Mouse (Mus musculus) cerebellum, adult (tissue): ENCODE data around the gene Nlrp3.
A peak's percentile ranks its signal among the peaks of the same experiment; 100 is the strongest.

ENCODE experiments used
- ATAC-seq: cut with Nextera tagmentation; 2 replicates; pipeline ENCODE4 v1.9.2; 2017; ENCODE audit warnings: mild to moderate bottlenecking, moderate library complexity, mixed read lengths; ENCODE audit not compliant: insufficient number of reproducible peaks, low FRiP score, low TSS enrichment

Gene Nlrp3

DNA sequence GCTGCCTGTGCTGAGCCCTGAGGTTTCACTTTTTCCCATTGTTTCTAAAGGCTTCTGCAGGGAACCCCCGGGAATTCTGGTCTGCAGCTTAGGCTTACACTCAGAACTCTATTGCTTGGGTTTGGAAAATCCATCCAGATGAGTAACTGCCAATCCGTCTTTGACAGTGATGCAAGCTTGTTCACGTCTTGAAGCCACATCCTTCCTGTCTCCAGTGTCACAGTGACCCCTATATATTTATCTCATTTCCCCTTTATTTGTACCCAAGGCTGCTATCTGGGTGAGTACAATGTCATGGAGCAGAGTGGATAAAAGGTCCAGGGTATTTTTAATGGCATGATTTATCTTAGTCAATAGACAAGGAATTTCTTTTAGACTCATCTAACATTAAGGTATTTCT is at the start of gene Nlrp3:
TSS of gene Nlrp3 (plus strand) at position 245 of the 400 bp plus-strand sequence.
- no peak for ATAC-seq

DNA sequence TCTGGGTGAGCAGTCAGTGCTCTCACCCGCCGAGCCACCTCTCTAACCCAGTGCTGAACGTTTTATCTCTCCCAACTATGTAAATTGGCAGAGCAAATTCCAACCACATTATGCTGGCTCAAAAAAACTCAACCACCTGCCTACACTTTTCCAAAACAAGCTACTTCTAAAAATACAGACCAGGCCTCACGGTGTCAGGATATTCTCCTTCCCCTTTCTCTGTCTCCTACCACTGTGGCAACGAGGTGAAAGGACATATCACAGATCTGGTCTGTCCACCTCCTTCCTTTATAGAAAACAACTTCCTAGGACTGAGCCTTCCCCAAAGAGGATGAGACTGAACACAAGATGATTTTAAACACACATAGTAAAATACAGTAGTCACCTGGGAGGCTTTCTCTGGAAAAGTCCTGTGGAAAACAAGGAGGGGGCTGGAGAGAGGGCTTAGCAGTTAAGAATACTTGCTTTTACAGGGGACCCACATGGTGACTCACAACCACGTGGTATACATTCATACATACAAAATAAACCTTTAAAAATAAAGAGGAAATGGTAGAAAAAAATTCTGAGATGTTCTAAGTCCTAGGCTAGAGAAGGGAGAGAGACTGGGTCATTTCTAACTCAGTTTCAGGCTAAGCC is 44.6 kb upstream of the Nlrp3 start:
- ATAC-seq, result no peak

DNA sequence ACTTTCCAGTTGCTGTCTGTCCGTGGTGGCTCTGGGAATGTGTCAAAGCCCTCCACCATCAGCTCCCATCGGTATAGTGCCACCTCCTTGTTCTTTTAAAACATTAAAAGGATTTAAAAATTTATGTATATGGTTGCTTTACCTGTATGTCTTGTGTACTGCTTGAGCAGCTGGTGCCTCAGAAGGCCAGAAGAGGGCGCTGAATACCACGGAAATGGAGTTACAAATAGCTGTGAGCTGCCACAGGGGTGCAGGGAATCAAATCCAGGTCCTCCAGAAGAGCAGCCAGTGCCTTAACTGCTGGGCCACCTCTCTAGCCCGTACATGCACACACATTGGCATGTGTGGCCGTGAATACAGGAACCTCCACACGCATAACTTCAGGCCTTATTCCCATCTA is 43.6 kb upstream of the Nlrp3 start:
- ATAC-seq, result no peak

DNA sequence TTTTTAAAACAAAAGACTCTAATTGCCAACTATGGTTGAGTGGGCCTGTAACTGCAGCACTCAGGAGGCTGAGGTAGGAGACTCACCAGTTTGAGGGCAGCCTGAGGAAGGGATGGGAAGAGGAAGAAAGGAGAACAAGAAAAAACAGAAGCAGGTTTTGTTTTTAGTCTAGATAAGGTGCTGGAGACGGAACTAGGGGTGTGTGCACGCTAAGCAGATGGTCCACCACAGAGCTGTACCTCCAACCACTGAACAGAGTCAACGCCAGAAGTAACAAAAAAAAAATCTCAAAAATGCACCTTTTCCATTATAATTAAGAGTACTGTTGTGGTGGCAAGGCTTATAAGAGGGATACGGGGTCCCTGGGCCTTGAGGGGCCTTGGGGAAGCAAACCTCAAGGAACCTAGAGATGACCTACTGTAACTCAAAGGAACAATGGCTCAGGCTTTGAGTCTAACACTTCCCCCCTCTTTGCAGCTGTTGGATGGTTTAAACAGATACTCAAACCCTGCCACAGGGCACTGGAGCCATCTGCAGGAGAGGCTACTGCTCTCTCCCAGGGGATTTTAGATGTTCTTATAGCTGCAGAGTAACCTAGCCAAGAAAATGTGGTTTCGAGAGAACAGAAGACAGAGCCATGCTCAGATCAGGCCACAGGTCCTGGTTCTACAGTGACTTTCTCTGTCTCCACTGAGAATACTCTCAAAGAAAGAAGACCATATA is 39.2 kb upstream of the Nlrp3 start:
- ATAC-seq, result no peak

DNA sequence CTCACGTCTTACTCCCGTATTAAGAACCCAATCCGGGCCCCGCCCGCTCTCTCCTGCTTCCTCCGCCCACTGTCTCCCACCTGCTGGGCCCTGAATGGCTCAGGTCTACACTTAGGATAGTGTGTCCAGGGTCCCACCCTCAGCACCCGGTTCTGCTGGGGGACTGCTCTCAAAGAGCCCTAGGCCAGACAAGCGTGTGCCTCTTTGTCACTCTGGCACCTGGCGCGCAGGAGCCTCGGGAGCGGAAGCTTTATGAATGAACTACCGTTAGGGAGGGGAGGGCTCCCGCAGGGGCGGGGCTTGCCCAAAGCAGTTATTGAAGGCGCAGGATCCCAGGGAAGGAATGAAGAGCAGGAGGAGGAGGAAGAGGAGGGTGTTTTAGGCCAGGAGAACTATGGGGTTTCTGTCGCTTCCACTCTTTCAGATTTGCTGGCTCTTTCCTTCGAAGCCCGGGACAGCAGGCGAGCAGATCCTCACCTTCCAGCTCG is 36.0 kb upstream of the Nlrp3 start:
- 0 out of 2 replicates have a peak, but pooled peaks have one; percentile 5 for ATAC-seq

DNA sequence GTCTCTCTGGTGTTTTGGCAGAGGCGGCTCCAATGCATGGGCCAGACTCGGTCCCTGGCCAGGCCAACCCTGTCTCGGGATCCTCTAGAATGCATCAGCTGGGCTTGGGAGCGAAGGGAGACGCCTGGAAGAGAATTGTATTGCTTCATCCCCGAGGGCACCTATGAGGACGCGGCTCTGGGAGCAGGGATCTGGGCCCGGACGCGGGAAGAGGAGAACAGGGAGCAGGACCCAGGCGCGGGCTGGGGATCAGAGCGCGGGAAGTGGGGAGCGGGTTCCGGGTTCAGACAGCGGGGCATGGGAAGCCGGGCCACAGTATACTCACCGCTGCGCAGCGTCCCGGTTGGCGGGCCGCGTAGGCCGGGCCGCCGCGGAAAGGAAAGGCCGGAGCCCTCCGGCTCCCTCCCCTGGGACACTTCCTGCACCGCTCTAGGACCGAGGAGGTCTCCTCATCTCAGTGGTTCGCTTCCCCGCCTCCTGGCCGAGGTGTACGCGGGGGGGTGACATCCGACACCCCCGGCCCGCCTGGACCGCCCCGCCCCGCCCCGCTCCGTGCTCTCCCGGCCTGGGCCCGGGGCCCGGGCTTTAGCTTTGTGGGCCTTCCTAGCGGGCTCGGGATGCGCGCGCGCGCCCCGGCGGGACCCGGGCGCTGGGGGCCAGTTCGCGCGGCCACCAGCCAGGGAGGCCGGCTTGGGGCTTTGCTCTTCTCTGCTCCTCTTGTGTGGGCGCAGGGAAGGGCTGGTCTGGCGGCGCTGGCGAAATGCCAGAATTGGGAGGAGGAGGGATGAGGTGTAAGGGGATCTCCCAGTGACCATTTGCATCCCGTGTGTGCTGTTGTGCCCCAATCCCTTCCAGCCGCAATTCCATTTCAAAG is 35.3 kb upstream of the Nlrp3 start:
- ATAC-seq, result peak; percentile 74

DNA sequence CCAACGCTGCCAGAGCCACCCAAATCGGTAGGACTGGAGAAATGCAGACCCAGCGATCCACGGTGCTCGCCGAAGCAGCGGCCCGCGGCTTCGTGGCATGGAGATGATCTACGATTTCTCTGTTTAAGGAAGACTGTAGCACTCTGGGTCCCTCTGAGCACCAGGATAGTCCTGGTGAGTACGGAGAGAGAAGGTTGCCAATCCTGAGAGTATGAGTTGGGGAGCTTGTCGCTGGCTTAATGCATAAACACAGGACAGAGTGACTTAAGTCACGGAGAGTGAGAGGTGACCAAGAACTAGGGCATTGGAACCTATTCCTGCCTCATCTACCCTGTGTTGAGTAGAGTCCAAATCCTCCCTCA is 34.7 kb upstream of the Nlrp3 start:
- no peak for ATAC-seq

DNA sequence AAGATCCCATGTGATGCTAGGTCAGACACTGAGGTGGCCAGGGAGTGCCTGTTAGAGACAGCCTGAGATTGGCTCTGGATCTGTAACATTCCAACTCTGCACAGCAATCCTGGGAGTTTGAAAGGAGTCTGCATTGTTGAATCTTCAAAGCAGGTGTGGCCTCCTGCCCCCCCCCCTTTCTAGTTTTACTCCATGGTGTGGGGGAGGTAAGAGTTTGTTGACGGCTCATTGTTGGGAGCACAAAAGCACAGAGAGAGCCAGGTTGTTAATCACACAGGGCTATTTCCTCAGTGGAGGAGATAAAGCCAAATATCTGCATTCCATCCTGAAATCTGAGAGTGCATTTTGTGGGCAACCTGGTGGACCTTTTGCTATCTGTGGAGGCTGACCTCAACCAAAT is 29.8 kb upstream of the Nlrp3 start:
- ATAC-seq, result no peak

DNA sequence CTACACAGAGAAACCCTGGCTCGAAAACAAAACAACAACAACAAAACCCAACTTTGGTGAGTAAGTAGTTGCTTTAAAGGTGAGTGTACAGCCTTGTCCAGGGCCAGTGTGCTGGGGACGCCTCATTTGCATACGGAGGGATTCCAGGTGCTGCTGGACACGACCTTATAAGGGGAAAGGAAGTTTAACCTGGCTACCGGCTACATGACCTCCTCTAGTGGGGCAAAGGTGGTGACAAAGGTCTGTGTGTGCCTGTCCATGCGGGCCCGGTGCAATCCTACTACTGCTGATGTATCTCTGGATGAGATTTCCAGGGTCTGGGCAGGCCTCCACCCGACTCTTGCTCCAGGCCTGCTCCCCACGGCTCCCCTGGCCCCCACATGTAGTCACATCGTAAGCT is 28.6 kb upstream of the Nlrp3 start:
- ATAC-seq, result no peak

DNA sequence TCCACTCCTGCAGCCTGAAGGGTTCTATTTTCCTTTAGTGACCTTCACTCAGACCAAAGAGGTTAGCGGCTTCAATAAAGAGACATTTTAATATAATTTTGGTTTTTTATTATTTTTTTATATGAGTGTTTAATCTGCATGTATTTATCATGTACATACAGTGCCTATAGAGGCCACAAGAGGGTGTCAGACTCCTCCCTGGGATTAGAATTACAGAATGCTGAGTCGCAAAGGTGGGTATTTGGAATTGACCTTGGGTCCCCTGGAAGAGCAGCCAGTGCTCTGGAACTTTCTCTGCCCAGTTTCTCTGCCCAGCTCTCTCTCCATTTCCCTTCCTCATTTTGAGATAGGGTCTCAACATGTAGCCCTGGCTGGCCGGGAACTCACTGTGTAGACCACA is 27.8 kb upstream of the Nlrp3 start:
- ATAC-seq, result no peak

DNA sequence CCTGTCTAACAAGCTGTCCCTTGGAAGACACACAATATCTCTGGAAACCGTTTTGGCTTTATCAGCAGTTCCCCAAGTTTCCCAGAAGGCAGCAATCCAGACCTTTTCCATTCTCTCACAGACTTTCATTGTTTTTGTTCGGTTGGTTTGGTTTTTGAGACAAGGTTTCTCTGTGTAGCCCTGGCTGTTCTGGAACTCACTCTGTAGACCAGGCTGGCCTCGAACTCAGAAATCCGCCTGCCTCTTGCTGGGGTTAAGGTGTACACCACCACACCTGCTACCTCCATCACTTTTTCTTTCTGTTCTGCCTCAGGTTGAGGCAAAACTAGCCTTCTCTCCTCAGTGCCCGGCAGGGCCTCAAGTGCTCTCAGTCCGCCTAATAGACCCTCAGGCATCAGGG is 27.0 kb upstream of the Nlrp3 start:
- ATAC-seq, result no peak

DNA sequence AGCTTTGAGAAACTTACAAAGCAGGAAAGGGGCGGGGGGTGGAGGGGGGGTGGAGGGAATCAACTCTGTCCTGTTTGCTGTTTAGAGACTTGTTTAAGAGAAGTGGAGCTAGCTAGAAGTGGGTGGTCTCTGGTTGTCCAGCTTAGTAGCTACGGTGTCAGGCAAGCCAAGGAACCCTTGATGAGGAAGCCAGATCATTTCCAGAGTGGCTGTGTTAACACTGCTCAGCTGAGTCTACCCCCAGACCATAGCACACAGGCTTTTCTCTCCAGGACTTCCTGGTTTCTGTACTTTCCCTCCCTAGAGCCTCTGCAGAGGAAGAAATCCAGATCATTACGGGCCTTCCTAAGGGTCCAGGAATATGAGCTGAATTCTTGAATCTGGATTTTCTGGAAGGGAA is 26.6 kb upstream of the Nlrp3 start:
- no peak for ATAC-seq

DNA sequence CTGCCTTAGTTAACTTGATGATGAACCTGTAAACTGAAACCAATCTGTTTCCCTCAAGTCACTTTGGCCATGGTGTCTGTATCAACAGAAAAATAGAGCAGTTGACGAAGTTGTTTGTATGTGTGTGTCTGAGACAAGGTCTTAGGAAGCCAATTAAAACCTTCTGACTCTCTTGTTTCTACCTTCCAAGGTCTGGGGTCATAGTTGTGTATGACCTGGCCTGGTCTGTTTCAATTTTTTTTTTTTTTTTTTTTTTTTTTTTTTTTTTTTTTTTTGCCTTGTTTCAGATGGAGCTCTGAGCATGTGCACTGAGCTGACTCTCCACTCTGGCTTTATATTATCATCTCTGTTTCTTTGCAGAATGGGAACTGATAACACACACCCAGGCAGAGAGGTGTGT is 23.9 kb upstream of the Nlrp3 start:
- ATAC-seq, result no peak

DNA sequence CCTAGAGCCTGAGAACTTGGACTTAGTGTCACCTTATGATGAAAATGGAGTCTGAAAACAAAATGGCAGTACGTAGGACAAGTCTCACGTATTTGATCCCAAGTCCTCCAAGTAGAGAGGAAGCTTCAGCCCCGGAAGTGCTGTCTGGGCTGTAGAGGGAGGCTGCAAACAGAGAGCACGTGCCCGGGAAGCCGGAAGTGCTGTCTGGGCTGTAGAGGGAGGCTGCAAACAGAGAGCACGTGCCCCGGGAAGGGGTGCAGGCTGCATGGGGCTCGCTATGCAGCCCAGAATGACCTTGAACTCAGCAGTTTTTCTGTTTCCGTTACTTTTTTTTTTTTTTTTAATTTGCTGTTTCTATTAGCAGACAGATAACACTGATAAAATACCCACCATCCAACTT is 23.1 kb upstream of the Nlrp3 start:
- no peak for ATAC-seq

DNA sequence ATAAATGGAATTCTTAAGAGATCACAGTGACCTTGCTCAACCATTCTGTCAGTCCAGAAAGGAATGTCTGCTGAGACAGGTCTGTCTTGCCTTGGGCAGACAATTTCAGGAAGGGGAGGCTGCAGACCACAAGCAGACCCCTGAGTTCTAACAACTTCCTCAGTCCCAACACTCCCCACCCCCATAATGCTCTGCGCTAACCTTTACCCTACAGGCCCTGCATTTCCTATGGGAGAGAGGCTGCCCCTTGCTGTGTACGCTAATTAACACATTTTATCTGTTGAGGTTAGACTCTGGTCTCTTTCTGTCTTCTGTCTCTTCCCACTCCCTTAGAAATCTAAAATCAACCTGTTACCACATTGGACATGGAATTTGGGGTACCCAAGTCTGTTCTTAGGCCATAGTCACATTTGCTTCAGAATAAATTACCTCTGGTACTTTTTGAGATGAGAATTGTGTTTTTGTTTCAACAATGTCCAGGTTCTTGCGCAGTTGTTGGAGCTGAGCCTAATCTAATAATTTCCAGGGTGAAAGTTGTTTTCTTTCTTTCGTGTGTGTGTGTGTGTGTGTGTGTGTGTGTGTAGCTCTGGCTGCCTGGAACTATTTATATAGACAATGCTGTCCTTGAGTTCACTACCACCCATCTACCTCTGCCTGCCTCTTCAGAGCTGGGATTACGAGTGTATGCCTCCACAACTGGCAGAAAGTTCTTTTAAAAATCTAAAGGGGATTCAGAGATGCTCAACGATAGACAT is 21.4 kb upstream of the Nlrp3 start:
- ATAC-seq, result no peak

DNA sequence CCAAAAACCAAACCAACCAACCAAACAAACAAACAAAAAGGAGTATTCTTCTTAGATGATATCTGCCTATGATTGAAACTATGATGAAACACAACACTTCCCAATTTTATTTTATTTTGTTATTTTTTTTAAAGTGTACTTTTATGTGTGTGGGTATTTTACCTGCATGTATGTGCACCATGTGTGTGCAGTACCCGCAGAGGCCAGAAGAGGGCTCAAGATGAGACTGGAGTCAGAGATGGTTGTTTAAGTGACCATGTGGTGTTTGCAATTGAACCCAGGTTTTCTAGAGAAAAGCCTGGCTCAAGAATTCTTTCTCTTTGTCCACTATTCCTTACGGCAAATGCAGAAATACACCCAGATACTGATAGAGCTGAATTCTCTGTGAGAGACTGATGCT is 17.2 kb upstream of the Nlrp3 start:
- ATAC-seq, result no peak

DNA sequence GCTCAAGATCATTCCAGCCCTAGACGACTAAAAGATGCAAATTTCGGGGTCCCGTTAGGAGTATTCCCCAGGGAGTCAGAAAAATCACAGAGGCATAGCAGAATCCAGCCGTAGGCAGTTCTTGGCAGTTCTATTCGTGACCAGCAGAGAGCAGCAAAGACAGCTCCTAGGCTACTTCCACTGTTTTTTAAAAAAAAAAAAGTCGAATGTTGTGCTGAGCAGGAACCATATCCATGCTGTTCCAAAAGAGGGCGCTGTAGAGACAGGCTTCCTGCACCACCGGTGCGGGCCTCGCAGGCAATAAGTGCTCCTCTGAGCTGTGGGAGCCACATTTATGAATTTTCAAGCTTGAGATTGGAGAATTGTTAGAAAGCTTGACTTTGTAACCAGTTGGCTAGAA is 16.1 kb upstream of the Nlrp3 start:
- peak; percentile 70; the same call in 1 of the 2 replicates for ATAC-seq

DNA sequence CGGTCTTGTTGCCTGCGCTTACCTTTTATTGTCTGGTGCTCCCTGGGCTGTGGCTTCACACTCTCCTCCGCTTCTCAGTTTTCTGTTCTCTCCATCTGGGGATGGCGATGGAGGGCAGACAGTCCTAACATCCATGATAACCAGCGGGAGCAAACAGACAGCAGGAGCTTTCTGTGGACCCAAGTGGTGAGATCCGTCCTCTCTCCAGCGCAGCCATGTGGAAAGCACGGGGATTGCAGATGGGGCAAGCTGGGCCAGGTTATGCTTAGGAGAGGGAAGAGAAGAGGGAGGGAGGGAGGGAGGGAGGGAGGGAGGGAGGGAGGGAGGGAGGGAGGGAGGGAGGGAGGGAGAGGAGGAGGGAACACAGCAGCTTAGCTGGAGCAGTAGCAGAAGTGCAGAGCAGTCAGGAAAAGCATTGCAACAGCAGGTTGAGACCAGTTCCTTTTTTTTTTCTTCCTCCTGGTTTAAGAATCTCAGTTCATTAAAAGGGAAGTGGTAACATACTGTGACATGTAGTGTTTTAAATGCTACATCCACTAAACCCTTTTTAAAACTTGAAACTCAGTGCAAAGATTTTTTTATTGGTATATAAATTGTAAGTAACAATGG is 14.8 kb upstream of the Nlrp3 start, which contains the start of gene Zkscan17:
TSS of gene Zkscan17 (minus strand) at position 280 of the 609 bp plus-strand sequence.
- no peak for ATAC-seq

DNA sequence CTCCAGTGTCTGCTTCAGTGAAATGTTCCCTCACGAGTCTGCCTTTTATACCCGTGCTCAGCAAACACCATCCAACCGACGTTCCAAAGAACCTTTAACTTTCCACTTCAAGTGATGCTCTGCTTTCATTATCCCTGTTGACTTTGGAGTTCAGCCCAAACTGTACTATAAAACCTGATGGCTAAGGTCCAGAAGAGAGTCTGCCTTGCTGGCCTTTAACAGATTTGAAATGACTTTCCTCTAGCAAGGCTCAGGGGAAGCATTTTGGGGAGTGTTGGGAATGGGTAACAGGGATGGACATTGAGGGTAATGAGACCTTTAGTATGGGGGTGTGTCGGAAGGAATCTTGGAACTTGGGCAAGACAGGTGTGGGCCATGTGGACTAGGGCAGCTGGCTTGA is 11.1 kb upstream of the Nlrp3 start:
- ATAC-seq, result no peak
